In the genomic region with DNA sequence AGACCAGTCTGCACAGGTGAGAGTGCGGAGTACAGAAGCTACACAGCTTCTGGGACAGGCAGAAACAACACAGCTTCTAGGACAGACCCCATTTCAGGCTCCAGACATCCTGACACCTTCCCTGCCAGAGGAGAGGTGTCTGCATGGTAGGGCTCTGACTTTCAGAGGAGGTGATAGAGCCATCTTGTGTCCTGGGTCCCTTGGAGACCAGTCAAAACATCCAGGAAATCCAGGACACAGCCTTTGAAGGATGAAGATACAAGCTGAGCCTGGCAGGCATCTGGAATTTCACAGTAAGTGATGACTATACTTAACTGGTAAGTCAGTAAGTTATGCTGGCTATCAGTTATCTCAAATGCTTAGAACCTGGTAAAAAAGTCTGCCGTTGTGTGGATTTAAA, we compare ENCODE assay signal across 13 mouse cellular contexts. TPM values are rescaled to one million over a fixed set of nuclear protein-coding genes. Genes with fewer than 3 reads are reported as not detected.
"Had no signal": no experiment of that assay in that cellular context is flagged by ENCODE, and none has a peak within 500 bp of the region (broad histone marks: within the 10 kb centered on the region; RNA-seq: fewer than 3 reads in every experiment).

No protein-coding gene starts in this region.

RNA-seq across cellular contexts. Expression of a gene that starts 24.2 kb away (rescaled TPM):
- polyA plus RNA-seq: cerebellum, adult 2 months; cortical plate, adult 2 months; embryonic facial prominence, embryonic 10.5 days; embryonic facial prominence, embryonic 11.5 days; embryonic facial prominence, embryonic 12.5 days; forebrain, embryonic 10.5 days; forebrain, embryonic 11.5 days; forebrain, embryonic 12.5 days; forebrain, embryonic 13.5 days; forebrain, embryonic 14.5 days; forebrain, embryonic 15.5 days; forebrain, postnatal 0 days; heart, adult 2 months had no signal
